Mouse (Mus musculus) frontal cortex, adult 2 months (tissue): Measurements from ENCODE around the gene Tmem132b. TPM values are rescaled to one million over a fixed set of nuclear protein-coding genes. Genes with fewer than 3 reads are reported as not detected.

Experiments
- DNase-seq, 2 experiments: peaks; one replicate each; pipeline ENCODE4 v3.0.0; 2022; ENCODE audit warnings: low spot score in 1 of 2; ENCODE audit errors: extremely low spot score in 1 of 2
- polyA plus RNA-seq: library from polyadenylated mRNA; depleted of rRNA; stranded (reverse); fragments of >200 nt; gene quantifications from 2 replicates; pipeline ENCODE4 v1.2.3, GENCODE M21; 2012

Tmem132b gene
- polyA plus RNA-seq, 1 experiment, result 26.8 TPM

GRCm38 (mm10) chr5:125574886-125575285 lies 43.3 kb downstream of the Tmem132b start:
- DNase-seq, result no peak

GRCm38 (mm10) chr5:125575866-125576265 lies 44.3 kb downstream of the Tmem132b start:
- DNase-seq, result no peak

GRCm38 (mm10) chr5:125578661-125579060 lies 47.1 kb downstream of the Tmem132b start:
- DNase-seq, result peak; percentile 53 to 84

- no peak for DNase-seq
These were observed 47.6 kb downstream of the Tmem132b start for GRCm38 (mm10) chr5:125579153-125579552.

GRCm38 (mm10) chr5:125583298-125583697 lies 51.7 kb downstream of the Tmem132b start:
- DNase-seq, result no peak

- DNase-seq, result peak; percentile 50 to 67
These were observed 52.3 kb downstream of the Tmem132b start for GRCm38 (mm10) chr5:125583836-125584235.

DNA sequence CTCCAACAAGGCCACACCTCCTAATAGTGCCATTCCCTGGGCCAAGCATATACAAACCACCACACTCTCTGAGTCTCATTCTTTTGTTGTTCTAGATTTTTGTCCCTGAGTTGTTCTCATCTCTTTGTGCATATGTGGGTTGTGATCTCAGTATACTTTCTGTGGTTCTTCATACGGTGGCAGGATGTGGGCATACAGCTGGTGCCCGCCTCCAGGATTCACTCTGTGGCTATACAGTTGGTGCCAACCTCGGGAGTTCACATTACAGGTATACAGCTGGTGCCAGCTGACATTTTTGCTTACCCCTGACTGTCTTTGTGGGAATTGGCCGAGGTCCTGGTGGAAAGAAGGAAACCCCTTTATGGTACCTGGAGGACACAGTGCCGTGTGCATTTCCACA lies 53.6 kb downstream of the Tmem132b start:
- no peak for DNase-seq

DNA sequence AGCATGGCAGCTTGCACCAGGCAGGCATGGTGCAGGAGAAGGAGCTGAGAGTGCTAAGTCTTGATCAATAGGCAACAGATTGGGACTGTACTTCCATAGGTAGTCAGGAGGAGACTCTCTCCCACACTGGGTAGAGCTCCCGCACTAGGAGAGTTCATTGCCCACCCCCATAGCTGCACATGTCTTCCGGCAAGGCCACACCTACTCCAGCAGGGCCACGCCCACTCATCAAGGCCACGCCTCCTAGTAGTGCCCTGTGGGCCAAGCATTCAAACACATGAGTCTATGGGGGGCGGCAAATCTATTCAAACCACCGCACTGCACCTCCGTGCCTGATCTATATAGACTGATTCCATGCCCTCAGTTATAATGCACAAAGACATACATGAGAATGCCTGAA lies 56.6 kb downstream of the Tmem132b start:
- DNase-seq, result no peak

GRCm38 (mm10) chr5:125588876-125589667 lies 57.5 kb downstream of the Tmem132b start:
- DNase-seq, result peak in 1 of 2 experiments; percentile 34

GRCm38 (mm10) chr5:125598056-125598455 lies 66.5 kb downstream of the Tmem132b start:
- no peak for DNase-seq

DNA sequence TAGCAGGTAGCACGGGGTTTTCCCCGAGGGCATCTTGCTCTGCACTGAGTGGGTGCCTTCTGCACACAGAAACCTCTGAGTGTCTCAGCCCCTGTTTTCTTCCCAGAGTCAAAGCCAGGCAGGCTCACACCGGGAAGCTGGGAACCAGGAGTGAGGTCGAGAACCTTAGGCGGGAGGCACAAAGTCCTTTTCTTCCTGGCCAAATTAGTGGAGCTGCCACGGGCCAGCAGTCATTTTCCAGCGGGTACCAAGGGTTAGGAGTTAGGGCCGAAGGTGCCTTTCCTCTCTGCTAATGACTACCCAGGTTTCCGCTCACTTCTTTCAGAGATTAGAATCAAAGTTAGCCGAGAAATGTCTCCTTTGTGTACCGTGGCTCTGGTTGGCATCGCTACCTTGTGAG lies 75.6 kb downstream of the Tmem132b start:
- DNase-seq, result no peak

- DNase-seq, result no peak
These were observed 78.4 kb downstream of the Tmem132b start for GRCm38 (mm10) chr5:125609968-125610367.

GRCm38 (mm10) chr5:125612460-125612859 lies 80.9 kb downstream of the Tmem132b start:
- no peak for DNase-seq

DNA sequence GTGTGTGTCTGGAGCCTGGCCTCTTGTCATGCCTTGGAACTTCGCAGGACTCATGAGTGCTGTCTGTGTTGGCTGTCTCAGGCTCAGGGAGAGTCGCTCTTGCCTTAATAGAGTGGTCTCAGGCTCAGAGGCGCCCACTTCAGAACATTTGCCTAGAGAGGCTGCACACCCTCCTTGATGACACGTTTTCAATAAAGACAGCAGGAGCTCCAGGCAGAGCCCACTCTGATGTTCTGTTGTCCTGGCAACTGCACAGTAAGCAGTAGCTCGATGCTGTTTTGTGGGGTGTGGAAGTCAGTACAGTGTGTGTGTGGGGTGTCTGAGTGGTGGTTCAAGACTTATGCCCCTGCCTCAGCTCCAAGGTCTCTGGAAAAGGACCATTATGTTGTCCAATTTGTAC lies 81.6 kb downstream of the Tmem132b start:
- DNase-seq, result no peak

DNA sequence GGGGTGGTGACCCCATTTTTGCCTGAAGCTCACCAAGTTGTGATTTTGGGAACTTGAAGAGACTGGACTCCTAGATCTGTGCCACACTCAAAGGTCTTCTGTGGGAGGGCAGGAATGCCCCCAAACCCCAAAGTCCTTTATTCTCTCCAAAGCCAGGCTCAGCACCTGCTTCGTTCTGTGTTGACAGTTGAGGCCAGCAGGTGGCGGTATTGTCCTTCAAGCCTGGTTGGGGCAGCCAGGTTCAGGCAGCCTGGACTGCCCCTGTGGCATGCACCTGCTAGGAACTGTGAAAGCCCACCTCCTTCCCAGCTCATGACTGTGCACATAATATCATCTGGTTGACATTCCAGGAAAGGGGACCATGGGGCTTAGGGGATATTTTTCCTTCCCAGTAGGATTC lies 82.8 kb downstream of the Tmem132b start:
- peak in 1 of 2 experiments; percentile 45 for DNase-seq

DNA sequence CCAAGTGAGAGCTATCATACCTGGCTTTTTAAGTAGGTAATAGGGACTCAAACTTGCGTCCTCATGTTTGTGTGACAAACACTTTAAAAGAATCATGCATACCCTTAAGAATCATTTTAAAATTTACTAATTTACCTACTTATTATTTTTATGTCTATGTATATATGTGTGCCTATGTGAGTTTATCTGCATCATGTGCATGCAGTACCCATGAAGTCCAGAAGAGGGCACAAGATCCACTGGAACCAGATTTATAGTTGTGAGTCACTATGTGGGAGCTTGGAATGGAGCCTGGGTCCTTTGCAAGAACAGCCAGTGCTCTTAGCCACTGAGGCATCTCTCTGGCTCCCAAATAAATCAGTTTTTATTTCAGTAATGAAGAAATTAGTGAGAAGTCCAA lies 85.5 kb downstream of the Tmem132b start:
- no peak for DNase-seq

DNA sequence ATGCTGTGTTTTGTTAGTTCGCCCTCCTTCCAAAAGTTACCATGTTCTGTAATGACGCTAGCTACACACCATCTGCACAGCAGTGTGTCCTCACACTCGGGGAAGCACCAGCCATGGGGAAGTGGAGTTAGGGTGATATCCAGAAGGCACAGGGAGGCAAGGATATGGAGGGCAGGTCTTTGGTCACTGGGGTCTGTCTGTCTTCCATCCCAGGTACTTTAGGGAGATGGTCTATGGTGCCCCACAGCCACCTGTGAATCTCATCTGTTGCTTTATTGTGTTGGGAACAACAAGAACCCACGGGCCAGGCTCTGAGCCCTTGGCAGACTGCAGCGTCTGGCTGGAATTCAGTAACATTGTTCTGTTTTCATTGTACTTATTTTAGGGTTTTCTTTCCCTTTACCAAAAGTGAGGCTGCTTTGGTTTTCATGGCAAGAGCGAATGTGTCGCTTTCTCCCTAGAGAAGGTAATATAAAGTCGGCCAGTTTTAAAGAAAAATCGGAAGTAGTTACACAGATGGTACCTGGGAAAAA lies 96.3 kb downstream of the Tmem132b start:
- DNase-seq, result no peak

DNA sequence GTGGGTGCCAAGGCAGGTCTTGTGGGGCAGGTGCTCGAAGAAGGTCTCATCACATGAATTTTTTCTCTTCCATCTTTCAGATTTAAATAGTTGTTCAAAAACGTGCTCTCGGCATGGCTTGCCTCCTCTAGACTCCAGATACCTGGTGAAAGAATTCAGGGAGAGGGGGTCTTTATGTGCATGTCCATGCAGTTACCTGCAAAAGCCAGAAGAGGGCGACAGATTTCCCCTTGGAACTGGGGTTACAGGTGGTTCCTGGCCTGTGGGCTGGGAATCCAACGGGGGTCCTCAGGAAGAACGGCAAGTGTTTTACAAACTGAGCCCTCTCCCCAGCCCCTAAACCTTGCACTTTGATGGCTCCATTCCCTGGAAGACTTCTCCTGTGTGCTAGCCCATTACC lies 103.1 kb downstream of the Tmem132b start:
- DNase-seq, result no peak

- DNase-seq, result no peak
These were observed 109.4 kb downstream of the Tmem132b start for GRCm38 (mm10) chr5:125640966-125641365.

- peak in 1 of 2 experiments; percentile 54 for DNase-seq
These were observed 110.1 kb downstream of the Tmem132b start for GRCm38 (mm10) chr5:125641531-125642147.

- no peak for DNase-seq
These were observed 116.7 kb downstream of the Tmem132b start for GRCm38 (mm10) chr5:125648236-125648635.

DNA sequence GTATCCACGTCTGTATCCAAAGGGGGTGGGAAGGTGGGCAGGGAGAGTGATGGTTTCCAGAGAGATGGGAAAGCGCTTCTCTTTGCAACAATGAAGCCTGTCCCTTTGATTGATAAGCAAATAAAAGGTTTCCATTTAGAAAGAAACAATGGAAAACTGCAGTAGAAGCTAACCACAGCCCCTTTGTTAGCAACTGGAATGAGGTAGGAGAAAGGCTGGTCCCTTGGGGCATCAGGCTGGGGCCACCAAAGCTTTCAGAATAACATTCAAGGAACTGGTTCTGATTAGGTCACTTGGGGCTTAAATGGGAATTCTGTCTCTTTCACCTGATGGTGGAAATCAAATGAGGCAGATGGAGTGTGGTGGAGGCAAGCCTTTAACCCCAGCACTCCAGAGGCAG lies 118.4 kb downstream of the Tmem132b start:
- DNase-seq, result no peak
